Mouse (Mus musculus) pancreas, adult 10 weeks (tissue): ENCODE results near the gene Lpcat3. TPM values are rescaled to one million over a fixed set of nuclear protein-coding genes. Genes with fewer than 3 reads are reported as not detected.

Source experiments
- polyA plus RNA-seq: library from polyadenylated mRNA; stranded (reverse); fragments of 350-450 nt; fragmentation: Illumina TruSeq; extraction: RNeasy Lipid Tissue Mini Kit (QIAGEN cat#74804); gene quantifications from one replicate; pipeline ENCODE4 v1.2.3, GENCODE M21; 2015; ENCODE audit warnings: low read depth, low replicate concordance; ENCODE audit not compliant: insufficient read depth

The Lpcat3 gene
- 19.6 TPM for polyA plus RNA-seq

DNA sequence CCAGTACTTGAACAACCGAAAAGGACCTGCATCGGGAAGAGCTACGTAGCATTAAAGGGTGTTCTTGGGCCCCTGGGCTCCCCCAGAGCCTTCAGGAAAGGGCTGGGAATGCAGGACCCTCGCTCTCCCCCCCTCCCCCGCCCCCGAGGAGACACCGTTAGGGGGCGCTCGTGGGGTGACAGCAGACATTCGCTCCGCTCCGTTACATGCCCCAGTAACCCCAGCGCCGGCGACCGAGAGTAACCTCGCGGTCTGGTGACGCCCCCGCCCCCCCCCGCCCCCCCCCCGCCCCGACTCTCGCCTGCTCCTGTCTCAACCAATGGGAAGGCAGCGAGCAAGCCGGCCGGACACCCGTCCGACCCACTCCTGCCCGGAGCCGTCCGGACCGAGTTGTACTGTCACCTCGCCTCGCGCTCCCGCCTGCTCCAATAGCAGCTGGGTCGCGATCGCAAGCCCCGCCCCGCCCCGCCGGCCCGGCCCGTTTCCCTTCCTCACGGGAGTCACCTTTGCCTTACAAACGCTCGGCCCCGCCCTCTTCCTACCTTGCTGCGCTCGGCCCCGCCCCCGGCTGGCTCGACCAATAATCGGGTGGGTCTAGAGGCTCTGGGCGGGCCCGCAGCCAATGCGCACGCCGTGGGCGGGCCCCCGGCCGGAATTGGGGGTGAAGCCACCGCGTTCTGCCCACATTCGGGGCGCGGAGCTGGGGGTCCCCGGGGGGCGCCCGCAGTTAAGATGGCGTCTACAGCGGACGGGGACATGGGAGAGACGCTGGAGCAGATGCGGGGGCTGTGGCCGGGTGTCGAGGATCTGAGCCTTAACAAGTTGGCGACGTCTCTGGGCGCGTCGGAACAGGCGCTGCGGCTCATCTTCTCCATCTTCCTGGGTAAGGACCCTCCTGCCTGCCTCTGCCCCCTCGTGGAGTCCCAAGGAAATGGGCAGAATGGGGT, at the start of gene Lpcat3:
Gene Lpcat3 (plus strand): TSS at position 551 of the 947 bp plus-strand sequence.

GRCm38 (mm10) chr6:124635985-124636384, 26.8 kb upstream of the Lpcat3 start, which contains the start of gene C1s2:
Gene C1s2 (minus strand): TSS chr6:124636085.

DNA sequence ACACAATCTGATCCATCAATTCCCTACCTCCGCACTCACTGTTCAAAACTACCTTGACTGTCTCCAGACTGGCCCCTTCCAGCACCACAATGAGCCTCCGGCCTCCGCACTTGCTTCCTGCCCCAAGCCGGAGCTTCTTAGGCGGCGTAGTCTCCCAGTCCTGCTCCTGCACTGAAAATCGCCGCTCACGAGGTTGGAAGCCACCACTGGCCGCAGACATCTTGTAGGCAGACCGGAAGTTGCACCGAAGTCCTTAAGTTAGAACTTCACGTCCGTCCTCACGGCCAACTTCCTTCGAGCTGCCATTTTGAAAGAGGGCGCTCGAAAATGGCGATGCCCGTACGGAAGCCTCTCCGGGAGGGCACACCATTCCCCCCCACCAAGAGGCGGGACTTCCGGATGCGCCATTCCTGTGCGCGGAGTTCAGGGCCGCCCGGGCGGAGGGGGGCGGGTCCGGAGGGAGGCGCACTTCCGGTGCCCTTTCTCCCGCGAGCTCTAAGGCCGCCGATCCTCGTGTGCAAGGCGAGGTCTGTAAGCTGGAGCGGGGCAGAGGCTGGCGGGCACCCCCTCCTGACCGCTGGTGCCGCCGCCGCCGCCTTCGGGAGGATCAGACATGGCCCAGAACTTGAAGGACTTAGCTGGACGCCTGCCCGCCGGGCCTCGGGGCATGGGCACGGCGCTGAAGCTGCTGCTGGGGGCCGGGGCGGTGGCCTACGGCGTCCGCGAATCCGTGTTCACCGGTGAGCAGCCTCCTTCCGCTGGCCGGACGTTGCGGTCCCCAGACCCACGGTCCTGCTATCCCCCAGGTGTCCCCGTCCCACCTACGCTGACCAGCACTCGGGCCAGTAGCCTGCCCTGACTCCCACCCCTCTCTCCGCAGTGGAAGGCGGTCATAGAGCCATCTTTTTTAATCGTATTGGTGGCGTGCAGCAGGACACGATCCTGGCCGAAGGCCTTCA, 49.3 kb downstream of the Lpcat3 start, which contains the start of the genes Emg1 and Phb2:
Gene Emg1 (minus strand): TSS at position 355 of the 959 bp plus-strand sequence.
Gene Phb2 (plus strand): TSS at position 513 of the 959 bp plus-strand sequence.

DNA sequence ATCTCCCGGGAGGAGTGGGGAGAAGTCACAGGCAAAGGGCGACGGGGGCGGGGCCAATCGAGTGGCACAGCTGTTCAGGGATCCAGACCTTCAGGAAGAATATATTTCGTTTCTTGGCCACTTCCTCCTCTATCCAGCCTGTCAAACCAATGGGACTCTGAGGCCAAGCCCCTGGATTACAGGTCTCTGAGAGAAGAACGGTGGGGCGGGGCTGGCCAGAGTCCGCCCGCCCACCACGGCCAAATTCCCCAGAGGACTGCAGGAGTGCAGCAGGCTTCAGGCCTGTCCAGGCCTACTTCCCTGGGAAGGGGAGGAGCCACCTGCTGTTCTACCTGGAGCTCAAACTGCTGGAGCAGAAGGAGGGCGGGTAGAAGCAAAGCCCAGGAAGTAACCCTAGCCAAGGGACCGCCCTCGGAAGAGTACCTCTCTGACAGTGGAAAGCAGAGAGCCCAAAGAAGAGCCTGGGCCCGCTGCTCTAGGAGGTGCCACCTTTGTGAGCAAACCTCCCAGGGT, 75.7 kb downstream of the Lpcat3 start, which contains the start of gene Ptpn6:
Gene Ptpn6 (minus strand): TSS at position 204 of the 513 bp plus-strand sequence.

GRCm38 (mm10) chr6:124740888-124741761, 78.3 kb downstream of the Lpcat3 start, which contains the start of gene Grcc10:
Gene Grcc10 (minus strand): TSS chr6:124741374.

Other genes with a start within 250 kb of the Lpcat3 start
- 15.0 TPM for gene Pex5, start 248.0 kb upstream of the Lpcat3 start, polyA plus RNA-seq
- 2.4 TPM for gene Clstn3, start 198.2 kb upstream of the Lpcat3 start, polyA plus RNA-seq
- gene C1rl, start 169.9 kb upstream of the Lpcat3 start, polyA plus RNA-seq = 2.7 TPM
- gene C1ra, start 150.6 kb upstream of the Lpcat3 start, polyA plus RNA-seq = 27.3 TPM
- gene C1s1, start 120.7 kb upstream of the Lpcat3 start, polyA plus RNA-seq = 55.7 TPM
- gene C1rb, start 92.7 kb upstream of the Lpcat3 start, polyA plus RNA-seq = not detected
- gene C1s2, start 26.9 kb upstream of the Lpcat3 start, polyA plus RNA-seq = not detected
- gene Emg1, start 49.2 kb downstream of the Lpcat3 start, polyA plus RNA-seq = 33.9 TPM
- 33.9 TPM for gene Phb2, start 49.3 kb downstream of the Lpcat3 start, polyA plus RNA-seq
- gene Ptpn6, start 75.7 kb downstream of the Lpcat3 start, polyA plus RNA-seq = 7.1 TPM
- 65.8 TPM for gene Grcc10, start 78.3 kb downstream of the Lpcat3 start, polyA plus RNA-seq
- 0.89 TPM for gene Gm45234, start 93.0 kb downstream of the Lpcat3 start, polyA plus RNA-seq
- gene Atn1, start 93.5 kb downstream of the Lpcat3 start, polyA plus RNA-seq = 10.0 TPM
- gene Eno2, start 106.6 kb downstream of the Lpcat3 start, polyA plus RNA-seq = 4.1 TPM
- gene Lrrc23, start 116.7 kb downstream of the Lpcat3 start, polyA plus RNA-seq = 0.98 TPM
- gene Spsb2, start 145.6 kb downstream of the Lpcat3 start, polyA plus RNA-seq = 4.9 TPM
- gene Tpi1, start 151.3 kb downstream of the Lpcat3 start, polyA plus RNA-seq = 34.3 TPM
- 17.3 TPM for gene Usp5, start 166.5 kb downstream of the Lpcat3 start, polyA plus RNA-seq
- gene Cdca3, start 166.5 kb downstream of the Lpcat3 start, polyA plus RNA-seq = 0.87 TPM
- gene Gnb3, start 177.2 kb downstream of the Lpcat3 start, polyA plus RNA-seq = 0.46 TPM
- 8.8 TPM for gene P3h3, start 194.7 kb downstream of the Lpcat3 start, polyA plus RNA-seq
- gene Gpr162, start 201.0 kb downstream of the Lpcat3 start, polyA plus RNA-seq = not detected
- not detected for gene Cd4, start 225.2 kb downstream of the Lpcat3 start, polyA plus RNA-seq
- gene Lag3, start 248.7 kb downstream of the Lpcat3 start, polyA plus RNA-seq = 2.0 TPM